Mouse (Mus musculus): ENCODE data around the gene Stx8.

- TF ChIP-seq CTCF (IDR thresholded peaks at IDR 0.05; ENCODE audit: low read depth, low read length) (no peak), POLR2A (IDR thresholded peaks at IDR 0.05; ENCODE audit: insufficient read depth, low read length) (no peak), EP300 (IDR thresholded peaks at IDR 0.05; ENCODE audit: insufficient read depth, low read depth, low read length) (no peak)
These were observed 244.7 kb downstream of the Stx8 start for GRCm38 (mm10) chr11:68210714-68211113.

Measured in ES-Bruce4 (cell line).